In genomic region chr2:30123729-30124471, GRCm38 (mm10) we compare ENCODE assay signal across 1 mouse cellular context.
TF ChIP-seq lines count a peak whose summit lies in the region.

No protein-coding gene starts in this region.

TF ChIP-seq in MEL, 35 proteins besides CTCF, POLR2A, EP300 and RAD21:
- TF ChIP-seq TCF12 (IDR thresholded peaks at IDR 0.05; ENCODE audit: low read depth, low read length) (no peak), CHD1 (IDR thresholded peaks at IDR 0.05; ENCODE audit: low read depth, low read length) (no peak), GATA1 (IDR thresholded peaks at IDR 0.05; ENCODE audit: low read depth, low read length) (no peak), BHLHE40 (IDR thresholded peaks at IDR 0.05; ENCODE audit: borderline replicate concordance, low read depth, low read length) (no peak), SMC3 (IDR thresholded peaks at IDR 0.05; ENCODE audit: low read depth, low read length) (no peak), ELF1 (IDR thresholded peaks at IDR 0.05; ENCODE audit: low read depth, low read length) (no peak)
